Mouse (Mus musculus) midbrain, embryonic 15.5 days (tissue): Measurements from ENCODE around the gene Nxph4. TPM values are rescaled to one million over a fixed set of nuclear protein-coding genes. Genes with fewer than 3 reads are reported as not detected.

Experiments used
- ATAC-seq: fragments of 200-750 bp; cut with Nextera tagmentation; replicated peaks from 2 replicates; pipeline ENCODE4 v1.8.0; 2017; ENCODE audit warnings: moderate TSS enrichment
- H3K27ac ChIP-seq: fragments of 300-500 bp; sonication (generic); 2 replicates; pipeline ENCODE4 v1.5.1; 2015; ENCODE audit warnings: mild to moderate bottlenecking, inconsistent platforms
- H3K27me3 ChIP-seq: fragments of 300-500 bp; sonication (generic); replicated peaks from 2 replicates; pipeline ENCODE4 v1.6.1; 2015; ENCODE audit warnings: inconsistent platforms
- H3K36me3 ChIP-seq: fragments of 300-500 bp; sonication (generic); replicated peaks from 2 replicates; pipeline ENCODE4 v1.6.1; 2015; ENCODE audit warnings: inconsistent platforms
- H3K4me1 ChIP-seq: fragments of 300-500 bp; sonication (generic); 2 replicates; pipeline ENCODE4 v1.6.1; 2015; ENCODE audit warnings: inconsistent platforms
- H3K4me2 ChIP-seq: fragments of 300-500 bp; sonication (generic); 2 replicates; pipeline ENCODE4 v1.6.1; 2015; ENCODE audit warnings: inconsistent platforms, mild to moderate bottlenecking, moderate library complexity
- H3K4me3 ChIP-seq: fragments of 300-500 bp; sonication (generic); 2 replicates; pipeline ENCODE4 v1.5.1; 2015; ENCODE audit warnings: mild to moderate bottlenecking, inconsistent platforms
- H3K9ac ChIP-seq: fragments of 300-500 bp; sonication (generic); 2 replicates; pipeline ENCODE4 v1.6.1; 2015; ENCODE audit warnings: mild to moderate bottlenecking, inconsistent platforms
- H3K9me3 ChIP-seq: fragments of 300-500 bp; sonication (generic); 2 replicates; pipeline ENCODE4 v1.6.1; 2016; ENCODE audit warnings: inconsistent platforms
- WGBS: fragments of 180-500 bp; shearing (Covaris S2); methylation state at CpG from one replicate; pipeline ENCODE4 v1.1.7; 2015; ENCODE audit warnings: mixed read lengths; 5-methylcytosine and 5-hydroxymethylcytosine counted together
- polyA plus RNA-seq: library from polyadenylated mRNA; unstranded; fragments of >200 nt; fragmentation: Nextera tagmentation; extraction: Ambion mirVana; gene quantifications from 2 replicates; pipeline ENCODE4 v1.2.1, GENCODE M21; 2015

The Nxph4 gene
- polyA plus RNA-seq, 1 experiment from 2014 or later: 93.7 TPM

- Histone ChIP-seq H3K27ac (peak overlapping the region; percentile 97), H3K9ac (peak overlapping the region; percentile 69; the same call in 1 of the 2 replicates), H3K36me3 (no peaks in the 10 kb centered on the region), H3K4me2 (peak overlapping the region; percentile 93), H3K4me3 (peak overlapping the region; percentile 45), H3K4me1 (peaks cover 91% of the 10 kb centered on the region), H3K9me3 (no peaks in the 10 kb centered on the region), H3K27me3 (peaks cover 16% of the 10 kb centered on the region; the same call in 1 of the 2 replicates)
- under 1% methylated on average over 27 of the region's 27 CpGs for WGBS
- ATAC-seq: peak; percentile 29
These were observed 21.5 kb downstream of the Nxph4 start for GRCm38 (mm10) chr10:127512813-127513212.

- H3K27ac ChIP-seq: peak overlapping the region; percentile 97
- 2% methylated on average over 7 of the region's 7 CpGs for WGBS
- H3K4me1 ChIP-seq: peaks cover 91% of the 10 kb centered on the region
- H3K36me3 ChIP-seq: no peaks in the 10 kb centered on the region
- H3K27me3 ChIP-seq: peaks cover 13% of the 10 kb centered on the region; the same call in 1 of the 2 replicates
- peak; percentile 0; the same call in 1 of the 2 replicates for ATAC-seq
- peak overlapping the region; percentile 45 for H3K4me3 ChIP-seq
- H3K4me2 ChIP-seq: peak overlapping the region; percentile 93
- H3K9me3 ChIP-seq: no peaks in the 10 kb centered on the region
- peak overlapping the region; percentile 69 for H3K9ac ChIP-seq
These were observed 22.1 kb downstream of the Nxph4 start for GRCm38 (mm10) chr10:127512307-127512666.

GRCm38 (mm10) chr10:127511634-127512306, 22.6 kb downstream of the Nxph4 start:
- H3K9me3 ChIP-seq: no peaks in the 10 kb centered on the region
- H3K4me1 ChIP-seq: peaks cover 86% of the 10 kb centered on the region
- under 1% methylated on average over 43 of the region's 46 CpGs for WGBS
- H3K27me3 ChIP-seq: peaks cover 15% of the 10 kb centered on the region; the same call in 1 of the 2 replicates
- peak overlapping the region; percentile 93 for H3K4me2 ChIP-seq
- ATAC-seq: peak; percentile 26
- H3K27ac ChIP-seq: peak overlapping the region; percentile 97
- peak overlapping the region; percentile 69 for H3K9ac ChIP-seq
- no peaks in the 10 kb centered on the region for H3K36me3 ChIP-seq
- H3K4me3 ChIP-seq: peak overlapping the region; percentile 45

- Histone ChIP-seq H3K4me2 (peak overlapping the region; percentile 93), H3K36me3 (no peaks in the 10 kb centered on the region), H3K9me3 (no peaks in the 10 kb centered on the region), H3K27ac (peak overlapping the region; percentile 97), H3K4me1 (peaks cover 79% of the 10 kb centered on the region), H3K4me3 (peak overlapping the region; percentile 45), H3K9ac (peak overlapping the region; percentile 69), H3K27me3 (peaks cover 16% of the 10 kb centered on the region; the same call in 1 of the 2 replicates)
- 6% methylated on average over 11 of the region's 11 CpGs for WGBS
- ATAC-seq: no peak
These were observed 23.3 kb downstream of the Nxph4 start for GRCm38 (mm10) chr10:127510895-127511617.

GRCm38 (mm10) chr10:127509837-127510701, 24.3 kb downstream of the Nxph4 start:
- no peaks in the 10 kb centered on the region for H3K9me3 ChIP-seq
- 4% methylated on average over 17 of the region's 17 CpGs for WGBS
- H3K27ac ChIP-seq: peak overlapping the region; percentile 97
- peaks cover 10% of the 10 kb centered on the region; the same call in 1 of the 2 replicates for H3K27me3 ChIP-seq
- peaks cover 69% of the 10 kb centered on the region for H3K4me1 ChIP-seq
- peak overlapping the region; percentile 48 for H3K9ac ChIP-seq
- ATAC-seq: no peak
- no peaks in the 10 kb centered on the region for H3K36me3 ChIP-seq
- H3K4me3 ChIP-seq: peak overlapping the region; percentile 41
- H3K4me2 ChIP-seq: peak overlapping the region; percentile 93

- Histone ChIP-seq H3K9ac (peak overlapping the region; percentile 48), H3K4me2 (peak overlapping the region; percentile 93), H3K4me3 (peak overlapping the region; percentile 41), H3K4me1 (peaks cover 64% of the 10 kb centered on the region), H3K9me3 (no peaks in the 10 kb centered on the region), H3K27ac (peak overlapping the region; percentile 97), H3K36me3 (no peaks in the 10 kb centered on the region), H3K27me3 (peaks cover 6% of the 10 kb centered on the region; the same call in 1 of the 2 replicates)
- peak; percentile 69 for ATAC-seq
- WGBS: under 1% methylated on average over 35 of the region's 35 CpGs
These were observed 25.1 kb downstream of the Nxph4 start for GRCm38 (mm10) chr10:127509051-127509836.

GRCm38 (mm10) chr10:127508239-127508638, 26.1 kb downstream of the Nxph4 start:
- peaks cover 6% of the 10 kb centered on the region; the same call in 1 of the 2 replicates for H3K27me3 ChIP-seq
- H3K4me2 ChIP-seq: peak overlapping the region; percentile 93
- H3K36me3 ChIP-seq: no peaks in the 10 kb centered on the region
- H3K4me1 ChIP-seq: peaks cover 54% of the 10 kb centered on the region
- H3K9me3 ChIP-seq: no peaks in the 10 kb centered on the region
- H3K27ac ChIP-seq: peak overlapping the region; percentile 97; the same call in 1 of the 2 replicates
- H3K4me3 ChIP-seq: no peak overlapping the region
- no peak overlapping the region for H3K9ac ChIP-seq
- 3% methylated on average over 15 of the region's 15 CpGs for WGBS
- no peak for ATAC-seq

- Histone ChIP-seq H3K4me3 (no peak within 1 kb of the TSS), H3K4me1 (no peaks in the 10 kb centered on the region), H3K27ac (no peak within 1 kb of the TSS), H3K4me2 (no peak within 1 kb of the TSS), H3K27me3 (no peaks in the 10 kb centered on the region), H3K9me3 (no peaks in the 10 kb centered on the region), H3K36me3 (peaks cover 23% of the 10 kb centered on the region), H3K9ac (no peak within 1 kb of the TSS)
- no peak for ATAC-seq
- 80% methylated on average over 13 of the region's 13 CpGs for WGBS
These were observed 33.2 kb downstream of the Nxph4 start, which contains the start of gene Stac3 for GRCm38 (mm10) chr10:127500894-127501893. Stac3 (plus strand) TSS chr10:127501686.

GRCm38 (mm10) chr10:127500042-127500441, 34.3 kb downstream of the Nxph4 start:
- no peak overlapping the region for H3K4me3 ChIP-seq
- no peak overlapping the region for H3K9ac ChIP-seq
- H3K9me3 ChIP-seq: no peaks in the 10 kb centered on the region
- peaks cover 32% of the 10 kb centered on the region for H3K36me3 ChIP-seq
- no peaks in the 10 kb centered on the region for H3K27me3 ChIP-seq
- H3K4me1 ChIP-seq: no peaks in the 10 kb centered on the region
- no peak for ATAC-seq
- WGBS: 88% methylated on average over 4 of the region's 4 CpGs
- no peak overlapping the region for H3K4me2 ChIP-seq
- no peak overlapping the region for H3K27ac ChIP-seq

GRCm38 (mm10) chr10:127499516-127499915, 34.8 kb downstream of the Nxph4 start:
- Histone ChIP-seq H3K9me3 (no peaks in the 10 kb centered on the region), H3K9ac (no peak overlapping the region), H3K36me3 (peaks cover 35% of the 10 kb centered on the region), H3K4me3 (no peak overlapping the region), H3K27me3 (no peaks in the 10 kb centered on the region), H3K4me1 (no peaks in the 10 kb centered on the region), H3K27ac (no peak overlapping the region), H3K4me2 (no peak overlapping the region)
- 91% methylated on average over 5 of the region's 5 CpGs for WGBS
- no peak for ATAC-seq
